Mouse (Mus musculus): ENCODE measurements around the gene Gpbar1.
"Not testable (repeated sequence)": the region's sequence is repeated elsewhere in the genome, so short reads cannot be mapped to it uniquely, and the experiment has no call there.

- not testable (repeated sequence) for TF ChIP-seq CTCF (IDR thresholded peaks at IDR 0.05; ENCODE audit: borderline replicate concordance, control insufficient read depth, extremely low read depth, insufficient read depth, low read length, poor library complexity); POLR2A (IDR thresholded peaks at IDR 0.05; ENCODE audit: control insufficient read depth, extremely low read depth, insufficient read depth, low read length, poor library complexity)
These were observed 8.7 kb downstream of the Gpbar1 start for GRCm38 (mm10) chr1:74286869-74287607.

Data from thymus, adult 2 months (tissue).